Mouse (Mus musculus) spleen, postnatal 36 days (tissue): Measurements from ENCODE around the gene Figla.
"Not testable (repeated sequence)": the region's sequence is repeated elsewhere in the genome, so short reads cannot be mapped to it uniquely, and the experiment has no call there.

Experiments used
- DNase-seq, 2 experiments: peaks; one replicate each; pipeline ENCODE4 v3.0.0; 2022; ENCODE audit warnings: low spot score in 2 of 2, mixed read lengths in 1 of 2

Gene Figla

DNA sequence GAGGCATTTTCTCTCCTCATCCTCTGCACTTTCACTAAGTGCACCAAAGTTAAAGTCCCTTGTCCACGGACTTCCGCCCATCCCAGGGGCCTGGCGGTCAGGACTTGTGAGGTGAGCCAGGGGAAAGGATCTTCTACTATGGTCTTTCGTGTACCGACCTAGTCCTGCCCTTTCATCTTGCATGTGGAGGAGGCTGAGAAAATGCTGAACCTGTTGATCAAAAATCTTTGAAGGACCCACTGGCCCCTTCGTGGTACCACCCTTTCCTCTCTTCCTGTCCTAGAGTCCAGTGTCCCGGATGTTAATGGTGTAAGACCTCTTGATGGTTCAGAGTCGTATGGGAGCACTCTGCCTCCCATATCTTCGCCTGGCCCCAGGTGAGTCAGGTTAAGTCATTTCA is at the start of gene Figla:
Gene Figla, plus strand, starts transcription at position 301 of the 400 bp plus-strand sequence.
- no peak for DNase-seq

DNA sequence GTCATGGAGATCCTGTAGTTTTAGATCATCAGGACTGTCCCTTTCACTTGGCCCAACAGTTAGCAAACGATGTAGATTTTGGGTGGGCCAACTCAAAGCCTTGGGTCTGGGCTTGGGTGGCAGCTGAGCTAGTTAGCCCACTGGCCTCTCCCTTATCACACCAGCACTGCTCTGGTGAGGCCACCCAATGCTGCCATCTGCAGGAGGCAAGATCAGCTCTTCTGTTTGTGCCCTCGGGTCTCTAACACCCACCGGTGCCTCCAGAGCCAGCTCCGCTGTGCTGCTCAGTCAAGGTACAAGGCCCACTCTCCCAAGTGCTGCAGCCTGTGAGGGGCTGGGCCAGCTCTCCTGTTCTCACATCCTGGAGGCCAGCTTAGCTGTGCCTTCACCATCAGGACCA is 49.3 kb upstream of the Figla start:
- DNase-seq: peak; percentile 71 to 73

DNA sequence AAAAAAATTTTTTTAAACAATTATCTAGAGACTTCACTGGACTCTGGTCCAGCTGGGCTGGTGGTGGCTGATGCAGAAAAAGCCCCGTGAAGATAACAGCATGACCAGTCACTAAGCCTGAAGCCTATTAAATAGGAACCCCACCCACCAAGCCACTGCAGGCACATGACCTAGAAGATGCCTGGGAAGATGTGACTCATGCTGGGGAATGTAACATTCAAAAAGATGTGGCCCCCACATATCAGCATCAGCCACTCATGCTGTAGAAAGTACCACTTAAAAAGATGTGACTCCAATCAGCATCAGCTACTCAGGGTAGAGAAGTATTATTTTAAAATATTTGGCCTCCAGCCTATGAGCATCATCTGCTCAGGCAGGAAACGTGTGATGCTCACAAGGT is 46.1 kb upstream of the Figla start:
- no peak for DNase-seq

DNA sequence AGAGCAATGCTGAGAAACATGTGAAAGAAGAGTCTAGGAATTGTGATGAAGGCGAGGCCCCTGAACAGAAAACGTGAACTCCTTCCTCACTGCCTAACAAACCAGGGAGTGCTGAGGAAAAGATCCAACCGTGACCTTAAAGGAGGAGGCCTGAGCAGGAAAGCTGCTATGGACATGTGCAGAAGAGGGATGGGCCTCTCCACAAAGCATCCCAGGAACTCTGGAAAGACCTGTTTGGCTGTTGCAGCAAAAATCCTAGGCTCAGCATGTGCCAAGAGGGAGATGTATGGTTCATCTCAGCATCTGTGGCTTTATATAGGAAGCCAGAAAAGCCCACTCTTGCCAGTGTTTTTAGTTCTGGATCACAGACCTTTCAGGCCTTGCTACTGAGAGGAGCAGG is 43.3 kb upstream of the Figla start:
- no peak for DNase-seq

DNA sequence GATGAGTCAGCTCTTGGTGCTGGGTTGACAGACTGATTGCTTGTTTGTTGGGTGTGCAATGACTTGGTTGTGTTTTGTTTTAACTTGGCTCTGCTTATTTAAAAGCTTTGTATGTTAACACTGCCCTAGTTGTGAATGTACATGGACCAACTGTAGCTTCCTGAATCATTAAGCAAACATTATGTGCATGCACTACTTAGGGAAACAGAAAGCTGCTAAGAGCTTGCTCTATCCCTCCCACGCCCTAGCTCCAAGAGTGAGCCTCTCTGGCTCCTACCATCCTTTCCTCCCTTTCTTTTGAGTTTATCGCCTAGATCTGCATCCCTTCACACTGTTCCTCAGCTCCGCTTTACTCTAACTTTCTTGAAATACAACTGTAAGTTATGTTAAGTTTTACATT is 42.6 kb upstream of the Figla start:
- no peak for DNase-seq

DNA sequence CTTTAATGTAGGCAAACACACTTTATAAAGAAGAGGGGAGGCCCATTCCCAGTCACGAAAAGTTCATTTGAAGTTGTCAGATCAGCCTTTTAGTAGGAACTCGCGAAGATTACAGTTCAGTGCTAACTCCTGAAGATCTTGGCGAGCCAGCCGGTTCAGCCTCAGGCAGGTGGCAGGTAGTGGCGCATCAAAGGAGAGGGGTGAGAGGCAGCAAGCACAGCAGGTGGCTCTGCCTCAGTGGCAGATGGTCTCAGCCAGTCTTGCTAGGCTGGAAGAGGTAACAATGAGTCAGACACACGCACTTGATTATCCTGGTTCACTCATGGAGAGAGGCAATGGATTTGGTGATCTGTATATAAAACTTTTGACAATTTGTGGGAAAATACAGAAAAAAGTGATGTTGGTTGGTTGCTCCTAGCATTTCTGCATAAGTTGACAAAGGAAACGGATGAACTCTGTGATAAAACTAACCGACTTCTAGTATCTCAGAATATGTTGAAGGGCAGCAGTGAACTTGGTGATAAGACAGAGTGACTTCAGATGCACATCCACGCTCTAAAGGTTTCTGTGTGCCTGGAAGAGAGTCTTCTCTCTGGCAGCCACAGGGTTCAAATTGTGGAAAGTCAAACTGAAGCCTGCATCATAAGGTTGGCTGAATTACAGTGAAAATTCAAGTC is 40.9 kb upstream of the Figla start:
- no peak for DNase-seq

DNA sequence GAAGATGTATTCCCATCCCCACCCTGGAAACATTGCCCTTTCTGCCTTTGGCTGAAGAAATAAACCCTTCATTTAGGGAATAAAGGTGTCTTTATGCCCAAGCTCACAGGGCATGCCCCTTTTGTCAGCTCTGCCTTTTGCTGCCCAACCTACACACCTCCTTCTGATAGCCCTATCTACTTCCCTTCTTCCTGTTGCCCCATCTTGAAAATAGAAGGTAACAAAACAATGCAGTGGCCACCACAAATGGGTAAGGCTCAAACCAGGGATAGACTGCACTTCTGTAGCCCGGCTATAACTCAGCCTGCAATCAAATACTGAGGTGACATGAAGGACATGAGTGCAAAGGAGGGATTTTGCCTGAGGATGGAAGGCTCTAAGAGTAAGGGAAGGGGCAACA is 40.2 kb upstream of the Figla start:
- no peak for DNase-seq

DNA sequence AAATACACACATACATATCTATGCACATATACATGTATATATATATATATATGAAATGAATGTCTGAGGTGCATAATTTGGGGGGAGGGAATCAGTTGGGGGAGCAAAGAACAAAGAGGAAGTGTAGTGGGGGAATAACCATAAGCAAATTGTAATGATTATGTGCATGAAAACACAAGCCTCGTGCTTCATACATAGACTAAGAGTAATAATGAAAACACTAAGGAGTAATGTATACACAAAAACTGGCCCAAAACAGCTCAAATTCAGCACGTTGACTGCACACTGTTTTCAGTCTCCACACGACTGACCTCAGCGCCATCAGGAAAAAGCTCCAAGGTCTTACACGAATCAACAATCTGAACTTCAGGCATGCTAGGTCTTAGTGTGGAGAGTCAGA is 39.7 kb upstream of the Figla start:
- no peak for DNase-seq

DNA sequence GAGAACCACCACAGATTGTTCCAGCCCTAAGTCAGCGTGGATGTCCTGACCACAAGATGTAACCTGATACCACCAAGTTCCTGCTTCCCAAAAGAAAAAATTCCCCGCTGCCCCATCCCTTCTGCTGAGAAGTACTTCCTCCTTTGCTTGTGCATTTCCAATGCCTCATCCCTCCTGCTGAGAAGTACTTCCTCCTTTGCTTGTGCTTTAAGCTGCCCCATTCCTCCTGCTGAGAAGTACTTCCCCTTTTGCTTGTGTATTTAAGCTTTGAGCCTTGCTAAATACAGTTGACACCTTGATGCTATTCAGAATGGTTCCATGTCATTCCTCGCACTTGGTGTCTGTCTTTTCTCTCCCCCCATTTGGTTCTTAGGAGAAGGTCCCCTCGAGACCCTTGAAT is 37.2 kb upstream of the Figla start:
- not testable (repeated sequence) for DNase-seq

DNA sequence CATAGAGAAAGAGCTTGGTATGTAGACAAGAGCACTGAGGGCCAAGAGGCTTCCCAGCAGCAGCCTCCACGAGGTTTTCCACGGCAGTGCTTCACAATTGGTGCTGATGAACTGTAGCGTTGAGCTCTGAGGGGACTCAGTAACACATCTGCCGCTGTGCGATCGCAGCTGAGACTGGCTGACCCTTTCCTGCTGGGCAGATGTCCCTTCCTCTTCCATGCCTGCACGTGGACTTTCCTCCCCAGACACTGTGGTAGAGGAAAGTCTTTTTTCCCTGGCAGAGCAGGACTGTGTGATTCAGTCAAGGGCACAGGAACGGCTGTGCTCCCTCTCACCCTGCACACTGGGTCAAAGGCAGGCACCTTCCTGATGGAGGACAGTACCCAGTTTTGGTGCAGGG is 31.6 kb upstream of the Figla start:
- no peak for DNase-seq

DNA sequence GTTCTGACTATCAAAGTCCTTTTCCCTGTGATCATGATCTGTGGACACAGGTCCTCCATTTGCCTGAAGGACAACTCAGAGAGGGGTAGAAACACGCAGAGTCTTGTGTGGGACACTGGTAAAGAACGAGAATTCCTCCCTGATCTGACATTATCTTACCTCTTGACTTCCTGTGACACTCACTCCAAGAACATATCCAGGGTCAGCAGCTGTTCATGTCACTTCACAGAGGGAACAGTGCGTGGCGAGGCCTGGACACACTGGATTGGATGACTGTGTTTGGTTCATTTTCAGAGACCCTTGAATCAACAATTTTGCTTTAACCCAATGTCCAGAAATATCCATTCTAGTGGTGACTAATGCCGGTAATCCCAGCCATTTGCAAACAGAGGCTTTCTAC is 26.4 kb upstream of the Figla start:
- not testable (repeated sequence) for DNase-seq

DNA sequence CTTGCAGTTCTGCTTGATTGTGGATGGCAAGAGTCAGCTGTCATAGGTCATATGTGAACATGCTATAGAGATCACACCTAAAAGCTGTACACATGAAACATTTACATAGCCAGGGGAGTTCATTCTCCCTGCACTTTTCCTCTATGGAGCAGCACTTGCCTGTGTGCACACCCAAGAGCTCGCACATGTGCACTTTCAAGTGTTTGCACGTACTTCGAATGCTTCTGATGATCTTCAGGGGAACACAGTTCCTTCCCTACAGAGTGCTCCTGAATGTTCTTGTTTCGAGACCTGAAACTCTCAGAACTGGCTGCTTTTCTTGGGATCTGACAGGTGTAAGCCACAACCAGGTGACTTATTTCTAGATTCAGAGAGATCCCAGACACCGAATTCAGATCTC is 25.2 kb upstream of the Figla start:
- not testable (repeated sequence) for DNase-seq

DNA sequence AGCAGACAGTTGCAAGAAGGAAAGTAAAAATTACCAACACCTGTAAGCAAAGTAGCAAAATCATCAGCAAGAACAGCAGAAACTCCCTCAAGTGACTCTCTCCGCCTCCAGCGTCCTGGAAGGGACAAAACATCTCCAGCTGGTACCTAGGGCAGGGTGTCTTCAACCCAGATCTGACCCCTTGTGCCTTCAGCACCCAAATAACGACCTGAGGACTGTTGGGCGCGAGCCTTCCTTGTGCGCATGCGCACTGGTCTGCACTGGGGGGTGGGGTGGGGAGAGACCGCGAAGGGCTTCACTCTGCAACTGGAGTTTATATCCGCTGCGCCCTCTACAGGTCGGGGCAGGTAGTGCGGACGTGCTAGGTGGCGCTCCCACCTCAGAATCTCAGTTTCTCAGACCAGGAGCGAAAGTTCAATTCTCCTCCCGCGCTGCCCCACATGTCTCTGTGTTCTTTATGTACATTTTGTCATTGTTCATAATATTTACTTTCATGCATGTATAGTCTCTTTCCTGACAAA is 12.5 kb upstream of the Figla start:
- DNase-seq: peak in 1 of 2 experiments; percentile 7

DNA sequence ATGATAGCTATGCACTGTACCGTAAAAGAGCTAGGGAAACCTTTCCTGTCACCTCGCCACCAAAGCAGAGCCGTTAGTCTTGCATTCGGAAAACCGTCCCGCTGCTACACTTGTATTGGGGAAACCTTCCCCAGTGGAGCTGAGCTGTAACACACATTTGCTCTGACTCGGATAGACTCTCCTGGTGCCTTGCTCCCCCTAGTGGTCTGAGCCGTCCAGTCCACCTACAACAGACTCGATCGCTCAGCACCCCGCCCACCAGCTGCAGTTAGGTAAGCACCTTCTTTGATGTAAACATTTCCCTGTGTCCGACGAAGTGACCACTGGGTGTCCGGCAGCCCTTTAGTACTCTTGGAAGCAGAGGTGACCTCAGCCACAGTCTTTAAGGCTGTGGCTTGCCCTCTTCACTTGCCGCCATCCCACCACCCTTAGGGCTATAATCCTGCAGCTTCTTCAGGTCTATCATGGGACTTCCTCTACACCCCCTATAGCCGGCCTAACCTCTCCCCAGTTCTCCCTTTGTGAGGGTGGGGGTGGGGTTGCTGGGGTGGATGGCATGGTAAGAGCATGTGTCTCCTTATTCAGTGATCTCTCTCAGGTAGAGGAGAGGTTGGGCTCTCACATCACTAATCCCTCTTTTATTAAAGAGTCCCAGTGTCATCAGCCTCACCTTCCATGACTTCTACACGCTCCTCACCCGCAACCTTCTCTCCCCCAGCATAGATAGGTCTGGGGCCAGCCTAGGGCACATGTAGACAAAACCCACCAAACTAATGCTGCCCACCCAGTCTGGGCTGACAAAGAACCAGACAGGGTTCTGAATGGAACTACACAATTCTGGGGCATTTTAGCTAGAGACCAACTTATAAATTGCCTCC is 11.5 kb upstream of the Figla start:
- DNase-seq: peak; percentile 64 to 68

DNA sequence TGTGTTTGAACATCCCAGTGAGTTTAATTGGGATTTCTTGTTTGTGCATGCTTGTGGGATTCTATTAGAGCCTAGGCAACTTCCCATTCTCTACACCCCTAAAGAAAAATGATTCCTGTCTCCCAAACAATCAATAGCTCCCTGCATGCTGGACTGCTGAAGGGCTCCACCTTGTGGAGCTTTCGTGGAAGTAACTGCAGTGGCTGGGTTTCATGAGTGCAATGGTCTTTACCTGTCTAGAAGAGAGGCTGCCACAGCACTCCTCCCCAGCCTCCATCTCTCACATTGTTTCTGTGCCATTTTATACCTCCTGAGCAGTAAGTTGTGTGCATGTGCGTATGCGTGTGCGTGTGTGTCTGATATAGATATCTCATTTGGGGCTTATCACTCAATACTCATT is 6.0 kb upstream of the Figla start:
- DNase-seq: peak; percentile 38 to 40

DNA sequence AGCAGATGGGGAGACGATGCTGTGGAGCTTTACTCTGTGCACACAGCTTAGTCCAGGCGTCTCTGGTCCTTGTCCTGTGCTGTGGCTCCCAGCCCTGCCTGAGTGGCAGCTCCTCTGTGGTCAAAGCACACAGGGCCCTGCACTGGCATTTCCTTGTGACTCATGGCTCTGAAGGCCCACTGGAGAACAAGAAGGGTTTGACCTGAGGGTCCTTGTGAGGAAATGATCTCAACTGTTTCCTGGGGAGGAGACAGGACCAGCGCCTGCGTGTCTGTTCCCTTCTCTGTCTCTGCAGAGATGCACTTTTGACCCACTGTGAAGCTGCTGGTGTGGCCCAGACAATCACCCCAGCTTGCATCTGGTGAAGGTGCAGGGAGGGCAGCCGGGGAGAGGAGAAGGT is 1.2 kb upstream of the Figla start:
- not testable (repeated sequence) for DNase-seq

DNA sequence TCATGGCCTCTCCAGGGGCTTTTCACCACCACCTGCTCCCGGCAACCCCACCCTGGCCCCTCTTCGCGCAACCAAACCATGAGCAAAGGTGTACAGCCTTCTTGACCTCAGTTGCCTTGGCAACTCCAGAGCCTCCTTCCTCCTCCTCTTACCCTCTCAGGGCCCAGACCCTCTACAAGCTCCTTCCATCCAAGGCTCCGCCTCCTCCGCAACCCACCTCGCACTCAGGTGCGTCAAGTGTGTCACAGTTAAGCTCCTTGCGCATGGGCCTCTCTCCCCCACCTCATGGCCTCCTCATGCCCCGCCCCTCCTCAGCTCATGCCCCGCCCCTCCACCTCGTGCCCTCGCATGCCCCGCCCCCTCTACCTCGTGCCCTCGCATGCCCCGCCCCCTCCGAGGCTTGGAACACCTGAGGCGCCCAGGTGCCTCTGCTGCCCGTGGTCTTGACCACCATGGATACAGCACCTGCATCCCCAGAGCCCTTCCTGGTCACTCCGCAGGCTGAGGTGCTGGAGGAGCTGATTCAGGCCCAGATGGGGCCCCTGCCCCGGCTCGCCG is 901 bp downstream of the Figla start:
- DNase-seq: no peak

DNA sequence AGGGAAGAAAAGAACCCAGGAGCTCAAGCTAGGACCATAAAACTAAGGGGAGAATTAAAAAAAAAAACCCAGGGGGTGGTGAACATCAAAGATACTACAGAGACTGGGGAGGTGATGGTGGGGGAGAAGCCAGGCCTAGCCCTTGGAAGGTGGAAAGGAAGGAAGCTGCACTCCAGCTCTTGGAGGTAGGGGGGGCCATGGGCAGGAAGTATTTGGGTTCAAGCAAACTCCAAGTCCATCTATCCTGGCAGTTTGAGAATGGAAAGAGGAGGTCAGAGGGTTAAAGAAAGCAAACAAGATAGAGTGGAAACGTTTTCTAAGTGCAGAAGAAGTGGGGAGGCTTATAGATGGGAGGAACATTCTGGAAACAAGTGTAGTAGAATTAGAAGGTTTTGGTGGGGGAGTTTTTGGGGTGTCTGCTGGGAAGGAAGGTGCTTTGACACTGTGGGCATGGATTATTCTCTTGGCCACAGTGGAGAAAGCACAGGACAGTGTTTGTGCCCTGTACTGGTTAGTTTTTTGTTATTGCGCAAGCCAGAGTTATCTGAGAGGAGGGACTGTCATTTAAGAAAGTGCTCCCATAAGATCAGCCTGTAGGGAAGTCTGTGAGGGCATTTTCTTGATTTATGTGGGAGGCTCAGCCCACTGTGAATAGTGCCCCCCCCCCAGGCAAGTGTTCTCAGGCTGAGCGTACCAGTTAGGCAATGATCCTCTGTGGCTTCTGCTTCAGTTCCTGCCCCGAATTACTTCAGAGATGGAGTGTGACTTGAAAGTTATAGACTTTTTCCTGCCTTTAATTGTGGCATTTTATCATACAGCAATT is 3.7 kb downstream of the Figla start:
- DNase-seq: no peak

DNA sequence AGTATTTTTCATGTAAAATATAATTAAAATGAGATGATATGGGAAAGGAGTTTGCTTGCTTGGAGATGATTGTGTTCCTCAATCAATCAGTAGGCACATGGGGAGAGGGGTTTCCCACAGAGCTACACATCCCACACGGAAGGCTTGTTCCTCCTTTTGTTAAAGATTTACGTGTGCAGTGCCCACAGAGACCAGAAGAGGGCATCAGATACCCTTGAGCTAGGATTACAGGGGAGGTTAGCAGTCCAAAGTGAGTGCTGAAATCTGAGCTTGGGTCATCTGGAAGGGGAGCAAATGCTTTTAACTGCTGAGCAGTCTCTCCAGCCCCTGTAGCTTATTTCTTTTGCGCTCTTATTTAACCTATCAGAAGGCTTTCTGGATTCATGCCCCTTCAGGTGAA is 5.0 kb downstream of the Figla start:
- DNase-seq: peak; percentile 14 to 36

DNA sequence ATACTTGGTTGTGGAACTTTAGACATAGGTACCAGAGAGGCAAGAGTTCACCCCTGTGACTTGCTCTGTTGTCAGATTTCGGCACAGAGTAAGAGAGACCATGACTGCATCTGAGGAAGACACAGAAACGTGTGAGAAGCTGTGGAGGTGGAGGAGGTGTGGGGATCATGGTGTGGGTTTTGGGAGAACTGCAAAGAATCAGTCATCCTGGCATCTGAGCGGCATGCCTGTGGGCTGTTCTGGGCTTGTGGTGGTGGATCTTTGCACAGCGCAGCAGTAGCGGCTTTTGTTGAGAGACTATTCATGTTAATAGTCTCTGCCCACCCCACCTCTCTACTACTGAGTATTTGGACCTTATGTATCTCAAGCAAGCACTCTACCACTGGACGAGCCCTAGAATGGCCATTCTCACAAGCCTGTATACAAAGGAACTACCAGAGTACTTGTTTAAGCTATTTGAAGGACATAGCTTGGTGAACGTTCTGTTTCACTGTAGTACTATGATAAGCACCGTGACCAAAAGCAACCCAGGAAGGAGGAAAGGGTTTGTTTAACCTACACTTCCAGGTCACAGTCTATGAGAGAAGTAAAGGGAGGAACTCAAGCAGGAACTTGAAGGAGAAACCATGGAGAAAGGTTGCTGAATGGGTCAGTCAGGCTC is 10.8 kb downstream of the Figla start:
- DNase-seq: no peak

DNA sequence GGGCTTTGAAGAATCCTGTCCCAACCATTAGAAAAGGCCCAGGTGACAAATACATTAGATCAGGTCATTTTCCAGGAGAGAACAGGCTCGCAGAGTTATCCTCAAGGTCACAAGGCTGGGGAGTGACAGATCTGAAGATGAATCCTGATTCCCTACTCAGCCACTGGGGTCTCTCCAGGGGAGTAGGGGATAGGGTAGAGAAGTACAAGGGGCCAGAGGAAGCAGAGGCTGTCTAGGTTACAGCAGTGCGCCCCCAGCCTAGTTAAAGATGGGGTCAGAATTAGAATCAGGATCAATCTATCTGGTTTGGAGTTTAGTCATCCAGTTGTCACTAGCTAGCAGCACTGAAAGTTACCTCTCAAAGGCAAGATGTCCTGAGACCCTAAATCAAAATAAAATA is 12.2 kb downstream of the Figla start:
- DNase-seq: no peak
